Mouse (Mus musculus): ENCODE measurements around the gene Tpsb2. TPM values are rescaled to one million over a fixed set of nuclear protein-coding genes. Genes with fewer than 3 reads are reported as not detected.

The Tpsb2 gene
- 209 and 239 TPM in 2 replicates for polyA plus RNA-seq (2015; fragmentation: Nextera tagmentation; extraction: Ambion mirVana)

DNA sequence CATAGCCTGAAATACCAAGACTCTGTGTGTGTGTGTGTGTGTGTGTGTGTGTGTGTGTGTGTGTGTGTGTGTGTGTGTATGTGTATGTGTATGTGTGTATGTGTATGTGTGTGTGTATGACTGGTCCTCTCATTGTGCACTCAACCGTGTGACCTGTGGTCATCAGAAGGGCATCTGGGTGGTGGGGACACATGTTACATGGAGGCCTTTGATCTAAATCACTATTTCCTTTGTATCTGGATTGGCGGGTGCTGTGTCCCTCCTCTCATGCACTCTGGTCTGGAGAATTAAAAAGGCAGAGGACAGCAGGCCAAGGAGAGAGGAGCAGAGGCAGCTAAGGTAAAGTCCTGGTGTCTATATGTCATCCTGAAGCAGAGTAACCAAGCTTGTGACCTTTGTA is at the start of gene Tpsb2:
Gene Tpsb2, plus strand, starts transcription at position 301 of the 400 bp plus-strand sequence.
- 47% methylated on average over 2 of the region's 2 CpGs for WGBS
- H3K4me3 ChIP-seq: no peak within 1 kb of the TSS
- no peaks in the 10 kb centered on the region for H3K9me3 ChIP-seq
- no peaks in the 10 kb centered on the region for H3K4me1 ChIP-seq
- ATAC-seq (ENCODE audit: insufficient number of reproducible peaks, low FRiP score, low TSS enrichment, low read depth): no peak
- H3K27ac ChIP-seq: no peak within 1 kb of the TSS
- H3K36me3 ChIP-seq: no peaks in the 10 kb centered on the region
- no peak within 1 kb of the TSS for H3K4me2 ChIP-seq
- no peak within 1 kb of the TSS for H3K9ac ChIP-seq
- no peaks in the 10 kb centered on the region for H3K27me3 ChIP-seq

DNA sequence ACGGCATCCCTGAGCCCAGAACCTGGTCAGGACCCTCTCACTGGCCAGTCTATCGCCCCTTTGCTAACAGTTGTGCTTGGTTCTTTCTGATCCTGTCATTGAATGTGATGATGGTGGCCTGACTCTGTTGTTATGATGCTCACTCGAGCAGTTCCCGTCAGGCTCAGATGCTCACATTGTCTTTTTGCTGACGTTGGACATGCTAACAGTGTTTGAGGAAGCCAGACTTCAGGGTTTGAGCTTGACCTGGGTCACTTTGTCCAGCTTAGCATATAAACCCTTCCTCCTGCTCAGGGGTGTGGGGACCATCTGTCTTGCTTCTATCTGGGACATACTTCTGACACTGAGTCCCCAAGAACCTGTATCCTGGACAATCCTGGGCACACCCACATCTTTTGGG is 47.8 kb upstream of the Tpsb2 start, which contains the start of gene Prss29:
Gene Prss29, plus strand, starts transcription at position 301 of the 400 bp plus-strand sequence.
- Histone ChIP-seq H3K36me3 (no peaks in the 10 kb centered on the region), H3K4me1 (no peaks in the 10 kb centered on the region), H3K27ac (no peak within 1 kb of the TSS), H3K9ac (no peak within 1 kb of the TSS), H3K9me3 (no peaks in the 10 kb centered on the region), H3K4me2 (no peak within 1 kb of the TSS), H3K27me3 (no peaks in the 10 kb centered on the region), H3K4me3 (no peak within 1 kb of the TSS)
- WGBS: 75% methylated on average over 5 of the region's 5 CpGs
- ATAC-seq (ENCODE audit: insufficient number of reproducible peaks, low FRiP score, low TSS enrichment, low read depth): no peak

DNA sequence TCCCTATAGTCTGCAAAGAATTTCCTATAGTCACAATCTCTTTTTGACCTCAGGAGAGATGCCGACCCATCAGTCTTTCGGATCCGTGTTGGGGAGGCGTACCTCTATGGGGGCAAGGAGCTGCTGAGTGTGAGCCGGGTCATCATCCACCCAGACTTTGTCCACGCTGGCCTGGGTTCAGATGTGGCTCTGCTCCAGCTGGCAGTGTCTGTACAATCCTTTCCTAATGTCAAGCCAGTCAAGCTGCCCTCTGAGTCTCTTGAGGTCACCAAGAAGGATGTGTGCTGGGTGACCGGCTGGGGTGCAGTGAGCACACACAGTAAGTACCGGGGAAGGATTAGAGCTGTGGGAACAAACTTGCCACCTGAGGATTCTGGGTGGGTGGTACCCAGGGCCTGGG is 45.3 kb upstream of the Tpsb2 start:
- ATAC-seq (ENCODE audit: insufficient number of reproducible peaks, low FRiP score, low TSS enrichment, low read depth): no peak
- H3K9me3 ChIP-seq: no peaks in the 10 kb centered on the region
- no peak overlapping the region for H3K4me2 ChIP-seq
- no peak overlapping the region for H3K27ac ChIP-seq
- no peaks in the 10 kb centered on the region for H3K36me3 ChIP-seq
- H3K9ac ChIP-seq: no peak overlapping the region
- no peaks in the 10 kb centered on the region for H3K27me3 ChIP-seq
- WGBS: 90% methylated on average over 8 of the region's 8 CpGs
- no peak overlapping the region for H3K4me3 ChIP-seq
- no peaks in the 10 kb centered on the region for H3K4me1 ChIP-seq

DNA sequence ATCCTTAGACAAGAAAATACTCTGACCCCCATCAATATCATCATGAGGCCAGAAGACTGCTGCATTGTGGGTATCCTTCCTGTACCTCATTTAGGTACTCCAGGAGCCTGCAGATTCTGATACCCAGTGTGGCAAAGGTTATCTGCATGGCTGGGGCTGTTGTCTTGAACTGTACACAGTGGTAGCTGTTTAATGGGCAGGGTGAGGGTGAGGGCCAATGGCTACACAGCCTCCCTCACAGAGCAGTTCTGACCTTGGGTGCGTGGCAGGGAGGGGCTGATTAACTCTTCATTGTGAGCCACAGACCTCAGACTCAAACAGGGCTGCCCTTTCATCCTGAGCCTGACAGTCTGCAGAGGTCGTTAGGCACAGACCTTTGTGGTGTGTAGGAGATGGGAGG is 43.2 kb upstream of the Tpsb2 start:
- Histone ChIP-seq H3K27ac (no peak overlapping the region), H3K9ac (no peak overlapping the region), H3K9me3 (no peaks in the 10 kb centered on the region), H3K4me1 (no peaks in the 10 kb centered on the region), H3K4me2 (no peak overlapping the region), H3K4me3 (no peak overlapping the region), H3K36me3 (no peaks in the 10 kb centered on the region), H3K27me3 (0 out of 2 replicates have a peak, but pooled peaks cover under 1% of the 10 kb centered on the region)
- 5% methylated on average over 2 of the region's 2 CpGs for WGBS
- ATAC-seq (ENCODE audit: insufficient number of reproducible peaks, low FRiP score, low TSS enrichment, low read depth): no peak

- Histone ChIP-seq H3K27ac (no peak overlapping the region), H3K9ac (no peak overlapping the region), H3K9me3 (no peaks in the 10 kb centered on the region), H3K27me3 (peaks cover 32% of the 10 kb centered on the region), H3K4me1 (no peaks in the 10 kb centered on the region; the same call in 1 of the 2 replicates), H3K36me3 (no peaks in the 10 kb centered on the region), H3K4me3 (no peak overlapping the region), H3K4me2 (no peak overlapping the region)
- 80% methylated on average over 9 of the region's 9 CpGs for WGBS
- no peak for ATAC-seq (ENCODE audit: insufficient number of reproducible peaks, low FRiP score, low TSS enrichment, low read depth)
Measured at GRCm38 (mm10) chr17:25332321-25332720, 33.8 kb upstream of the Tpsb2 start.

GRCm38 (mm10) chr17:25333943-25334342 is 32.2 kb upstream of the Tpsb2 start:
- no peaks in the 10 kb centered on the region for H3K9me3 ChIP-seq
- WGBS: under 1% methylated on average over 8 of the region's 8 CpGs
- no peak overlapping the region for H3K4me3 ChIP-seq

GRCm38 (mm10) chr17:25338218-25338617 is 27.9 kb upstream of the Tpsb2 start:
- Histone ChIP-seq H3K4me1 (no peaks in the 10 kb centered on the region; the same call in 1 of the 2 replicates), H3K27me3 (peaks cover 9% of the 10 kb centered on the region), H3K4me2 (no peak overlapping the region), H3K9me3 (no peaks in the 10 kb centered on the region), H3K36me3 (no peaks in the 10 kb centered on the region), H3K9ac (no peak overlapping the region), H3K27ac (no peak overlapping the region), H3K4me3 (no peak overlapping the region)
- no peak for ATAC-seq (ENCODE audit: insufficient number of reproducible peaks, low FRiP score, low TSS enrichment, low read depth)
- 79% methylated on average over 4 of the region's 4 CpGs for WGBS

More at GRCm38 (mm10) chr17:25333943-25334342, 32.2 kb upstream of the Tpsb2 start:
- ATAC-seq (ENCODE audit: insufficient number of reproducible peaks, low FRiP score, low TSS enrichment, low read depth): no peak
- Histone ChIP-seq H3K27me3 (peaks cover 31% of the 10 kb centered on the region), H3K4me1 (no peaks in the 10 kb centered on the region; the same call in 1 of the 2 replicates), H3K4me2 (no peak overlapping the region), H3K27ac (no peak overlapping the region), H3K36me3 (no peaks in the 10 kb centered on the region), H3K9ac (no peak overlapping the region)

DNA sequence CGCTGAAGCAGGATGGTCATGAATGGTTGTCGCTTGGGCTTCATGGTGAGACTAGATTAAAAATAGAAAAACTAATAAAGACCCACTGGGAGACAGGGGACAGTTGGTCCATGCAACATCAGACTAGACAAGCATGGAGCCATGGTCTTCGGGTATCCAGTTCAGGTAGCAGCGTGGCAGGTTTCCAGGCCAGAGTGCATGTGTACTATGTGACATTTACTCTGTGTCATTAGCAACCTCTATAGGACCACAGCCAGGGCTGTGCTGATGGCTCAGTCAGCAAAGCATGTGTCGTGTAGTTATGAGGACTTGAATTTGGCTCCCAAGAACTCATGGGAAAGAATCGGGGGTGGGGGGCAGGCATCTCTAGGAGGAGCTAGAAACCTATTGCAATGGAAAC is 26.1 kb upstream of the Tpsb2 start:
- 88% methylated on average over 6 of the region's 6 CpGs for WGBS
- H3K36me3 ChIP-seq: no peaks in the 10 kb centered on the region

GRCm38 (mm10) chr17:25341490-25341889 is 24.6 kb upstream of the Tpsb2 start:
- WGBS: 42% methylated on average over 3 of the region's 3 CpGs
- H3K9ac ChIP-seq: no peak overlapping the region
- H3K27me3 ChIP-seq: 0 out of 2 replicates have a peak, but pooled peaks cover 3% of the 10 kb centered on the region
- H3K36me3 ChIP-seq: no peaks in the 10 kb centered on the region
- no peaks in the 10 kb centered on the region for H3K9me3 ChIP-seq
- H3K4me1 ChIP-seq: no peaks in the 10 kb centered on the region
- no peak overlapping the region for H3K4me2 ChIP-seq
- H3K4me3 ChIP-seq: no peak overlapping the region
- no peak overlapping the region for H3K27ac ChIP-seq
- ATAC-seq (ENCODE audit: insufficient number of reproducible peaks, low FRiP score, low TSS enrichment, low read depth): no peak

More for the DNA sequence above, 26.1 kb upstream of the Tpsb2 start:
- Histone ChIP-seq H3K4me1 (no peaks in the 10 kb centered on the region), H3K4me2 (no peak overlapping the region), H3K4me3 (no peak overlapping the region), H3K9ac (no peak overlapping the region), H3K27ac (no peak overlapping the region), H3K9me3 (no peaks in the 10 kb centered on the region), H3K27me3 (0 out of 2 replicates have a peak, but pooled peaks cover 3% of the 10 kb centered on the region)
- no peak for ATAC-seq (ENCODE audit: insufficient number of reproducible peaks, low FRiP score, low TSS enrichment, low read depth)

GRCm38 (mm10) chr17:25345462-25345861 is 20.6 kb upstream of the Tpsb2 start, which contains the start of gene Tpsab1:
Gene Tpsab1 (minus strand): TSS chr17:25345562.
- 92% methylated on average over 4 of the region's 4 CpGs for WGBS
- no peaks in the 10 kb centered on the region for H3K4me1 ChIP-seq
- H3K27me3 ChIP-seq: no peaks in the 10 kb centered on the region
- H3K4me2 ChIP-seq: no peak within 1 kb of the TSS
- no peaks in the 10 kb centered on the region for H3K9me3 ChIP-seq
- H3K9ac ChIP-seq: no peak within 1 kb of the TSS
- H3K27ac ChIP-seq: no peak within 1 kb of the TSS
- no peak within 1 kb of the TSS for H3K4me3 ChIP-seq
- ATAC-seq (ENCODE audit: insufficient number of reproducible peaks, low FRiP score, low TSS enrichment, low read depth): no peak
- no peaks in the 10 kb centered on the region for H3K36me3 ChIP-seq

GRCm38 (mm10) chr17:25361291-25361690 is 4.8 kb upstream of the Tpsb2 start:
- Histone ChIP-seq H3K4me1 (no peaks in the 10 kb centered on the region), H3K9ac (no peak overlapping the region), H3K4me3 (no peak overlapping the region), H3K36me3 (no peaks in the 10 kb centered on the region), H3K4me2 (no peak overlapping the region), H3K27me3 (0 out of 2 replicates have a peak, but pooled peaks cover 2% of the 10 kb centered on the region), H3K27ac (no peak overlapping the region), H3K9me3 (no peaks in the 10 kb centered on the region)
- WGBS: 57% methylated on average over 2 of the region's 2 CpGs
- no peak for ATAC-seq (ENCODE audit: insufficient number of reproducible peaks, low FRiP score, low TSS enrichment, low read depth)

GRCm38 (mm10) chr17:25363726-25364125 is 2.4 kb upstream of the Tpsb2 start:
- Histone ChIP-seq H3K27me3 (0 out of 2 replicates have a peak, but pooled peaks cover under 1% of the 10 kb centered on the region), H3K9me3 (no peaks in the 10 kb centered on the region), H3K4me3 (no peak overlapping the region), H3K27ac (no peak overlapping the region), H3K4me2 (no peak overlapping the region), H3K4me1 (no peaks in the 10 kb centered on the region), H3K9ac (no peak overlapping the region), H3K36me3 (no peaks in the 10 kb centered on the region)
- WGBS: 6% methylated on average over 1 of the region's 1 CpGs
- no peak for ATAC-seq (ENCODE audit: insufficient number of reproducible peaks, low FRiP score, low TSS enrichment, low read depth)

GRCm38 (mm10) chr17:25368973-25369372 is 2.9 kb downstream of the Tpsb2 start, which contains the start of gene Tpsg1:
Gene Tpsg1 (plus strand): TSS chr17:25369273.
- H3K4me3 ChIP-seq: no peak within 1 kb of the TSS
- peaks cover 3% of the 10 kb centered on the region; the same call in 1 of the 2 replicates for H3K4me1 ChIP-seq
- no peak within 1 kb of the TSS for H3K9ac ChIP-seq
- WGBS: 77% methylated on average over 3 of the region's 3 CpGs
- ATAC-seq (ENCODE audit: insufficient number of reproducible peaks, low FRiP score, low TSS enrichment, low read depth): no peak
- H3K36me3 ChIP-seq: no peaks in the 10 kb centered on the region
- no peak within 1 kb of the TSS for H3K27ac ChIP-seq
- no peaks in the 10 kb centered on the region for H3K27me3 ChIP-seq
- H3K9me3 ChIP-seq: no peaks in the 10 kb centered on the region
- H3K4me2 ChIP-seq: no peak within 1 kb of the TSS
